Mouse (Mus musculus) MEL (cell line): ENCODE results near the gene Dgkz.

Experiments used
- CTCF ChIP-seq, 3 experiments: IDR thresholded peaks in 2 of 3; conservative IDR thresholded peaks in 1 of 3; 2 replicates each; pipeline ENCODE4 v1.5.1; 2011 to 2012; ENCODE audit warnings: low read length in 3 of 3, low read depth in 2 of 3, mild to moderate bottlenecking in 2 of 3, improper control_type of control experiment in 1 of 3, inconsistent platforms in 1 of 3, mixed read lengths in 1 of 3, moderate library complexity in 1 of 3; ENCODE audit not compliant: control insufficient read depth in 1 of 3, insufficient read depth in 1 of 3, poor library complexity in 1 of 3, severe bottlenecking in 1 of 3
- ETS1 ChIP-seq: IDR thresholded peaks from 2 replicates; pipeline ENCODE4 v1.6.1; 2012; ENCODE audit warnings: low read depth, mild to moderate bottlenecking, inconsistent platforms, low read length, improper control_type of control experiment, moderate library complexity
- MAFK ChIP-seq: IDR thresholded peaks from 2 replicates; pipeline ENCODE4 v1.6.1; 2011; ENCODE audit warnings: low read depth, mild to moderate bottlenecking, low read length, improper control_type of control experiment, borderline replicate concordance
- MEF2A ChIP-seq: IDR thresholded peaks from 2 replicates; pipeline ENCODE4 v1.6.1; 2014; ENCODE audit warnings: low read depth, mild to moderate bottlenecking, inconsistent platforms, low read length, improper control_type of control experiment; ENCODE audit not compliant: poor library complexity, insufficient replicate concordance, severe bottlenecking; ENCODE audit errors: extremely low read depth
- MXI1 ChIP-seq: IDR thresholded peaks from 2 replicates; pipeline ENCODE4 v1.6.1; 2011; ENCODE audit warnings: mild to moderate bottlenecking, low read depth, low read length, improper control_type of control experiment
- NELFE ChIP-seq: IDR thresholded peaks from 2 replicates; pipeline ENCODE4 v1.6.1; 2011; ENCODE audit warnings: low read depth, low read length, improper control_type of control experiment
- POLR2A ChIP-seq, 2 experiments: IDR thresholded peaks; 2 replicates each; pipeline ENCODE4 v1.6.1; 2011 to 2012; ENCODE audit warnings: low read length in 2 of 2, mild to moderate bottlenecking in 2 of 2, control low read depth in 1 of 2, improper control_type of control experiment in 1 of 2, low read depth in 1 of 2, moderate library complexity in 1 of 2; ENCODE audit not compliant: control insufficient read depth in 1 of 2, insufficient read depth in 1 of 2, poor library complexity in 1 of 2
- POLR2AphosphoS5 ChIP-seq: IDR thresholded peaks from 2 replicates; pipeline ENCODE4 v1.6.1; 2012; ENCODE audit warnings: low read depth, borderline replicate concordance, mild to moderate bottlenecking, inconsistent platforms, low read length, moderate library complexity, mixed read lengths
- SIN3A ChIP-seq: IDR thresholded peaks from 2 replicates; pipeline ENCODE4 v1.6.1; 2012; ENCODE audit warnings: low read length, improper control_type of control experiment, inconsistent platforms
- TBP ChIP-seq: IDR thresholded peaks from 2 replicates; pipeline ENCODE4 v1.8.0; 2011; ENCODE audit warnings: low read depth, low read length, improper control_type of control experiment
- USF1 ChIP-seq: IDR thresholded peaks from 2 replicates; pipeline ENCODE4 v1.6.1; 2014; ENCODE audit warnings: low read depth, mild to moderate bottlenecking, inconsistent platforms, low read length, improper control_type of control experiment, moderate library complexity

DNA sequence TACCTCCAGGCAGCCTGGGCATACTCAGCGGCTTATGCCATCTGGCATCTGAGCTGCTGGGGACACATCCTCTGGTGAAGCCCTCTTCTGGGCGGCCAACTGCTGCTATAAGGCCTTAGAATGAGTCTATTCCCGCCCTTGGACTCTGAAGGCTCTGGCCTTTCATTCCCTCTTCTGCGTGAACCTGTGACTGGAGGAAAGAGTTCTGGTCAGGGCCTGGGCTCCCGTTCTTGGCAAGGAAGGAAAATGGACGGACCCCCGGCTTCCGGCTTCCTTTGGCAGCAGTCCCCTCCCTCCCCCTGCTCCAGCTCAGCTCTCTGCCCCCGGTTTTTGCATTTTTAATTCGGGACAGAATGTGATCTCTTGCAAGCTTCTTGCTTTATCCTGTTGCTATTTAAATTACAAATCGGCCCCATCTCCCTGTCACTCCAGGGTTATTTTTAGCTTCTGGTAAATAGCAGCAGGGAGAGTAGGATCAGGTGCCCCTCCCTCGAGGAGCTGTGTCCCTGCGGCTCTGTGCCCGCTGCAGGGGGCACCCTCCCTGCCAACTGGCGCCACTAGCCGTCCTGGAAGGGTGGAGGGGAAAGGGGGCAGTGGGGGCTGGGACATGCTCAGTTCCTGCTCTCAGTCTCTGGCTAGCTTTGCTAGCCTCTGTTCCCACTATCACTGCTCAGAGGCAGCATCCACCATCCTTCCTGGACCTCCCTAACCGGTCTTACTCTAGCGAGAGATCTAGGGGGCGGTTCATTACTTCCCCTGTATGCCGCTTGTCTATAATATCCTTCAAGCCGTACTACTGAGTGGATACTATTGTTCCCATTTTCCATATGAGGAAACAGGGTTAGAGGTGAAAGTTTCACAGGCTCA lies 4.2 kb downstream of the Dgkz start:
- TF ChIP-seq NELFE: no peak
- no peak for TF ChIP-seq MEF2A
- no peak for TF ChIP-seq MAFK
- no peak for TF ChIP-seq POLR2A (IDR thresholded peaks at IDR 0.05; ENCODE audit: control insufficient read depth in 1 of 2, insufficient read depth in 1 of 2, low read depth in 1 of 2, low read length in 2 of 2, poor library complexity in 1 of 2)
- TF ChIP-seq CTCF (IDR thresholded peaks at IDR 0.05 in 2 of 3, conservative IDR thresholded peaks at IDR 0.05 in 1 of 3; ENCODE audit: control insufficient read depth in 1 of 3, insufficient read depth in 1 of 3, low read depth in 2 of 3, low read length in 3 of 3, poor library complexity in 1 of 3, severe bottlenecking in 1 of 3): no peak
- TF ChIP-seq USF1: no peak
- TF ChIP-seq TBP: no peak
- no peak for TF ChIP-seq ETS1
- no peak for TF ChIP-seq POLR2AphosphoS5
- TF ChIP-seq MXI1: no peak
- TF ChIP-seq SIN3A: no peak
